Mouse (Mus musculus) colon, adult 2 months (tissue): ENCODE data around the gene AU018091. TPM values are rescaled to one million over a fixed set of nuclear protein-coding genes. Genes with fewer than 3 reads are reported as not detected.

Experiments
- polyA plus RNA-seq: library from polyadenylated mRNA; depleted of rRNA; stranded (reverse); fragments of >200 nt; gene quantifications from 2 replicates; pipeline ENCODE4 v1.2.3, GENCODE M21; 2012; rRNA removed

The AU018091 gene
- polyA plus RNA-seq: not detected in 2 replicates

DNA sequence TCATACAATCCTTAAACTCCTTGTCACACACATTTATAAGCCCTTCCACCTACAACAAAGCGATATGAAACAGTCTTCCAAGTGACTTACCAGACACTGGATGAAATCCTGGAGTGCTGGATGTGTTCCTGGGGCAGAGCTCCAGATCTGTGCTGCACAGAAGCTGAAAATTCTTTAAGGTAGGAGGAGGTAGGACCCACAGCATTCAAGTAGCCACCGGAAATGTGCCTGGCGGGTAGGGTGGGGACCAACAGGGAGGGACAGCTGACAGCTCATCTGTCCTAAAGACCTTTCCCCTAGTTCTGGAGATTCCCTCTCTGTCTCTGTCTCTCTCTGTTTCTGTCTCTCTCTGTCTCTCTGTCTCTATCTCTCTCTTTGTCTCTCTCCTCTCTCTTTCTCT lies at the start of gene AU018091:
AU018091 (minus strand) TSS at position 279 of the 400 bp plus-strand sequence.

Other genes starting within 250 kb of the AU018091 start
- 0.08 TPM in 1 of 2 replicates, not detected in the other for gene Nlrp12, start 80.5 kb upstream of the AU018091 start, polyA plus RNA-seq
- gene Myadm, start 119.9 kb upstream of the AU018091 start, polyA plus RNA-seq: 262 and 388 TPM in 2 replicates
- gene Prkcg, start 120.0 kb upstream of the AU018091 start, polyA plus RNA-seq: 1.3 and 2.1 TPM in 2 replicates
- gene Cacng7, start 163.8 kb upstream of the AU018091 start, polyA plus RNA-seq: 8.2 and 12.7 TPM in 2 replicates
- 0.13 and 0.15 TPM in 2 replicates for gene Cacng8, start 221.5 kb upstream of the AU018091 start, polyA plus RNA-seq